Mouse (Mus musculus) intestine, embryonic 16.5 days (tissue): ENCODE measurements around the gene Tm2d1. TPM values are rescaled to one million over a fixed set of nuclear protein-coding genes. Genes with fewer than 3 reads are reported as not detected.
"Not testable (repeated sequence)": the region's sequence is repeated elsewhere in the genome, so short reads cannot be mapped to it uniquely, and the experiment has no call there.

Experiments
- ATAC-seq: fragments of 200-750 bp; cut with Nextera tagmentation; 2 replicates; pipeline ENCODE4 v1.8.0; 2017; ENCODE audit warnings: moderate TSS enrichment, moderate library complexity
- H3K27ac ChIP-seq: fragments of 300-500 bp; sonication (generic); 2 replicates; pipeline ENCODE4 v1.5.1; 2014; ENCODE audit warnings: mild to moderate bottlenecking, low read length
- H3K27me3 ChIP-seq: fragments of 300-500 bp; sonication (generic); replicated peaks from 2 replicates; pipeline ENCODE4 v1.6.1; 2014; ENCODE audit warnings: low read length, control low read depth, mixed read lengths; ENCODE audit not compliant: control insufficient read depth, insufficient read depth
- H3K36me3 ChIP-seq: fragments of 300-500 bp; sonication (generic); 2 replicates; pipeline ENCODE4 v1.6.1; 2014; ENCODE audit warnings: low read length, control low read depth; ENCODE audit not compliant: control insufficient read depth, insufficient read depth
- H3K4me1 ChIP-seq: fragments of 300-500 bp; sonication (generic); 2 replicates; pipeline ENCODE4 v1.6.1; 2014; ENCODE audit warnings: low read length, control low read depth, mixed read lengths; ENCODE audit not compliant: control insufficient read depth, insufficient read depth
- H3K4me2 ChIP-seq: fragments of 300-500 bp; sonication (generic); 2 replicates; pipeline ENCODE4 v1.6.1; 2014; ENCODE audit warnings: low read depth, low read length, control low read depth
- H3K4me3 ChIP-seq: fragments of 300-500 bp; sonication (generic); 2 replicates; pipeline ENCODE4 v1.5.1; 2014; ENCODE audit warnings: mild to moderate bottlenecking, low read length
- H3K9ac ChIP-seq: fragments of 300-500 bp; sonication (generic); 2 replicates; pipeline ENCODE4 v1.6.1; 2014; ENCODE audit warnings: low read depth, low read length
- H3K9me3 ChIP-seq: fragments of 300-500 bp; sonication (generic); 2 replicates; pipeline ENCODE4 v1.6.1; 2016; ENCODE audit warnings: low read length, control low read depth; ENCODE audit not compliant: control insufficient read depth
- WGBS: fragments of 180-500 bp; shearing (Covaris S2); extraction: QIAGEN DNeasy Blood & Tissue Kit; methylation state at CpG from one replicate; pipeline ENCODE4 v1.1.7; 2014; 5-methylcytosine and 5-hydroxymethylcytosine counted together
- polyA plus RNA-seq: library from polyadenylated mRNA; unstranded; fragments of >200 nt; fragmentation: Nextera tagmentation; extraction: Ambion mirVana; gene quantifications from 2 replicates; pipeline ENCODE4 v1.2.1, GENCODE M21; 2015

Tm2d1 gene
- polyA plus RNA-seq: 87.7 and 96.3 TPM in 2 replicates

DNA sequence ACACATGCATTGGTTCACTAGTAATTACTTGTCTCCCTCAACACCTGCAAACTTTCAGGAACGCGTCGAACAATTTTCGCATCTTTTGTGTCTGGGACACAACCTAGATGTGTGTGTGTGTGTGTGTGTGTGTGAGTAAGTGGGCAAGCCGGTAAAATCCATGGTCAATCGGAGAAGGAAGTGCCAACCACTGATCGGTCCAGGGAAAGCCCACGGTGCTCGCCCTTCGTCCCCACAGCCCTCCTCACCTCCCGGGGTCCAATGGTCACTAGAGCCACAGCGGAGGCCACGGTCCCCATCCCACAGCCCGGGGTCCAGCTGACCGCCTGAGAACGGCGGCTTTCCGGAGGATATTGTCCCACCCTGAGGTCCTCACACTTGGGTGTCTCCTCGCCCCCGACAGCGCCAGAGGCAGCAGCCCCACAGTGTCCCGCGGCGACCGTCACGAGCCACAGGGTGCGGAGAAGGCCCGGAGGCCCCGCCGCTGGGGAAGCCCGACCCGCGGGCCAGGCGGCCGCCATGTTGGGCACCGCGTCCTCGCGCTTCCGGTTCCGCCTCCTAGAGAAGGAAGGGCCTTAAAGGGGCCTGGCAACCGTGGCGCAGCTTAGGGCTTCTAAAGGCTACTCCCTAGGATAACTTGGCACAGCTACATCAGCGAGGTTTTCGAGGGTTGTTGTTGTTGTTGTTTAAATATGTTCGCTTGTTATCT, at the start of gene Tm2d1:
Gene Tm2d1 (minus strand): TSS at position 591 of the 709 bp plus-strand sequence.
- no peaks in the 10 kb centered on the region for H3K27me3 ChIP-seq
- no peaks in the 10 kb centered on the region for H3K36me3 ChIP-seq
- H3K9me3 ChIP-seq: no peaks in the 10 kb centered on the region
- H3K9ac ChIP-seq: peak within 1 kb of the TSS; percentile 98
- peaks cover 5% of the 10 kb centered on the region; the same call in 1 of the 2 replicates for H3K4me1 ChIP-seq
- peak within 1 kb of the TSS; percentile 59 for H3K27ac ChIP-seq
- H3K4me2 ChIP-seq: peak within 1 kb of the TSS; percentile 55
- peak within 1 kb of the TSS; percentile 90 for H3K4me3 ChIP-seq
- WGBS: under 1% methylated on average over 46 of the region's 46 CpGs
- peak; percentile 98 for ATAC-seq

DNA sequence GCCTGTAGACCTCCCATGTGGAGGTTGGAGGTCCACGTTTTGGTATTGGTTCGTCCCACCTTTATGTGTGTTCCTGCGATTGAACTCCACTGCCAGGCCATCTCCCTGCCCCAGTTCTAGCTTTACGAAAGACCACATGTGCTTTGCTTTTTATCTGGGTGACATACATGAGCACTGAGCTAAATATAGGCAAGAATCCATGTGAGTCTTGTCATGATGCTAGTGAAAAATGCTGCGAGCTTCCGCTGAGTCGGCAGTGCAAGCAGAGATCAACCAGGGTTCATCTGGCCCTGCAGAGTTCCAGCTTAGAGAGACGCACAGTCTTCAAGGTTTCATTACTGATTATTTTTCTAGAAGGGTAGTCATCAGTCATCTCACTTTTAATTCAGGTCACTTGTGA, 45.3 kb upstream of the Tm2d1 start:
- WGBS: 64% methylated on average over 8 of the region's 8 CpGs
- 0 out of 2 replicates have a peak, but pooled peaks cover 5% of the 10 kb centered on the region for H3K36me3 ChIP-seq
- H3K27me3 ChIP-seq: no peaks in the 10 kb centered on the region
- H3K9ac ChIP-seq: no peak overlapping the region
- no peaks in the 10 kb centered on the region for H3K9me3 ChIP-seq
- no peak overlapping the region for H3K4me3 ChIP-seq
- H3K27ac ChIP-seq: no peak overlapping the region
- ATAC-seq: no peak
- no peaks in the 10 kb centered on the region for H3K4me1 ChIP-seq
- H3K4me2 ChIP-seq: no peak overlapping the region

DNA sequence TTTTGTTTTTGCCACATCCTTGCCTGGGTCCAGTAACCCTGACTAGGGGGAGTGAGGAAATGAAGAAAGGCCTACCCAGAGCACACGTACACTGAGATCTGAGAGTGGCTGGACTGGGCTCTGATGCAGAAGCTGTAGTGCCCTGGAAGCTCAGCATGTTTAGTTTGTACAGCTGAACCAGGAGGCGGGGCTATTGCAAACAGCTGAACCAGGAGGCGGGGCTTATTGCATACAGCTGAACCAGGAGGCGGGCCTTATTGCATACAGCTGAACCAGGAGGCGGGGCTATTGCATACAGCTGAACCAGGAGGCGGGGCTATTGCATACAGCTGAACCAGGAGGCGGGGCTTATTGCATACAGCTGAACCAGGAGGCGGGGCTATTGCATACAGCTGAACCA, 32.0 kb upstream of the Tm2d1 start:
- H3K27me3 ChIP-seq, ATAC-seq, H3K4me1 ChIP-seq, H3K27ac ChIP-seq, H3K9me3 ChIP-seq, H3K4me3 ChIP-seq, H3K36me3 ChIP-seq, H3K9ac ChIP-seq, H3K4me2 ChIP-seq: not testable (repeated sequence)
- WGBS: 96% methylated on average over 8 of the region's 8 CpGs

DNA sequence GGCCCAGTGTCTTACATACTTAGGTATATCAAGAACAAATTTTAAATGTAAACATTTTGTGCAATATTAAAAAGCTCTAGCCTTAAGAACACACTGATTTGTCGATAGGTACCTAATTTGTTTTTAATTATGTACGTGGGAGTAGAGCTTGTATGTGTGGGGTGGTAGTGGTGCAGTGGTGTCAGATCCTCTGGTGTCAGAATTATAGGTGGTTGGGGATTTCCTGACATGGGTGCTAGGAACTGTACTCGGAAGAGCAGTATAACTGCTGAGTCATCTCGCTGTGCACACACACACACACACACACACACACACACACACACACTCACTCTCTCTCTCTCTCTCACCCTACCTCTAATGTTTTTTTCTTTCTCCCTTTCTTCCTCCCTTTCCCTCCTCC, 25.3 kb upstream of the Tm2d1 start:
- H3K27ac ChIP-seq: no peak overlapping the region
- no peak overlapping the region for H3K4me3 ChIP-seq
- WGBS: 85% methylated on average over 4 of the region's 4 CpGs
- no peak overlapping the region for H3K9ac ChIP-seq
- H3K9me3 ChIP-seq: no peaks in the 10 kb centered on the region
- ATAC-seq: no peak
- no peaks in the 10 kb centered on the region for H3K4me1 ChIP-seq
- H3K27me3 ChIP-seq: no peaks in the 10 kb centered on the region
- H3K36me3 ChIP-seq: no peaks in the 10 kb centered on the region
- no peak overlapping the region for H3K4me2 ChIP-seq

DNA sequence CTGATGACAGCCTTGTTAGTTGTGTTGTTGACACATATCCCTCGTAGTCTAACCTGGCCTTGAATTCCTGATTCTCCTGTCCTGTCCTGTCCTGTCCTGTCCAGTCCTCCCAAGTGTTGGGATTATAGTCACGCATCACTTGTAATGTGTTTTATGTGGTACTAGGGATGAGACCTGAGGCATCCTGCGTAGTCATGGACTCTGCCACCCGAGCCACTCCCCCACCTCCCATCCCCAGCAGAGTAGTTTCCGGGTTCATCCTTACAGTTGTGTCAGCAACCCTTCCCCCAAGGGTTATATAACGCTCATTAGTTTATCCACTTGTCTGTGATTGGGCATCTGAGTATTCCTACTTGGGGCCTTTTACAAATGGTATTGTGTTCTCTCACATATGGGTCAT, 21.3 kb upstream of the Tm2d1 start:
- Histone ChIP-seq H3K27ac (no peak overlapping the region), H3K4me2 (no peak overlapping the region), H3K9ac (no peak overlapping the region), H3K9me3 (no peaks in the 10 kb centered on the region), H3K4me1 (peaks cover 12% of the 10 kb centered on the region), H3K4me3 (no peak overlapping the region), H3K36me3 (no peaks in the 10 kb centered on the region), H3K27me3 (no peaks in the 10 kb centered on the region)
- WGBS: 89% methylated on average over 6 of the region's 6 CpGs
- ATAC-seq: no peak

DNA sequence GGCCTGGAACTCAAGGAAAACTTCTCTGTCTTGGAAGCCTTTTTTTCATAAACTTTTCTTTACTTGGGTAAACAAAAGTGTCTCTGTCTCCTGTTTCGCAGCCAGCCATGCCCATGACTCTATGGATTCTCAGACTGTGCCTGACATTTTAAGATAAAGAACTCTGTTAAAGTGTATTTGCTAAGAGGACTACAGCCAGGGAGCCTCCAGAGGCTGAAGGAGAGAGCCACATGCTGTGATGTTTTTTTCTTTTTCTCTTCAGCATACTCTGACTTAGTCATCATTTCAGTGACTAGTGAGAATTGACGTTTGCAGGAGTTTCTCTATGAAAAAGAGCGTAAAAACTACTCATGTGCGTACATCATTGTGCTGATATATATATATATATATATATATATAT, 20.4 kb upstream of the Tm2d1 start:
- ATAC-seq: no peak
- H3K9me3 ChIP-seq: no peaks in the 10 kb centered on the region
- no peak overlapping the region for H3K27ac ChIP-seq
- no peak overlapping the region for H3K9ac ChIP-seq
- 69% methylated on average over 4 of the region's 4 CpGs for WGBS
- H3K4me3 ChIP-seq: no peak overlapping the region
- H3K4me1 ChIP-seq: peaks cover 12% of the 10 kb centered on the region
- H3K36me3 ChIP-seq: no peaks in the 10 kb centered on the region
- H3K4me2 ChIP-seq: no peak overlapping the region
- H3K27me3 ChIP-seq: no peaks in the 10 kb centered on the region

DNA sequence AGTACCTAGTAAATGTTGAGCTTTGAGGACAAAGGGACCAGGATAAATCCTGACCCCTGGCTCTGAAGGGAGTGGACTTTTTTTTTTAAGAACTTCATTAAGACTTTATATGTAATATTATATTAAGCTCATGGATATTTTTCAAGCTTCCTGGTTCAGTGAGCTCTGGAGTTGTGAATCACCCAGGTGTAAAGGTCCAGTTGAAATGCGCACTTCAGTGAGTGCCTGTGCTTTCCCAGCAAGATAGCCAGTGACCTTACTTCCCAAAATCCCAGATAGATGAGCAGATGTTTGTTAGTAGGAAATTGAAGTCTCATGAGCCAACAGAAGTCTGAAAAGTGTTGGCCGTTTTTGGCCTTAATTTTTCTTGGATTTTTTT, 18.5 kb upstream of the Tm2d1 start:
- no peak overlapping the region for H3K4me3 ChIP-seq
- 64% methylated on average over 2 of the region's 2 CpGs for WGBS
- no peaks in the 10 kb centered on the region for H3K36me3 ChIP-seq
- H3K4me2 ChIP-seq: no peak overlapping the region
- no peaks in the 10 kb centered on the region for H3K9me3 ChIP-seq
- H3K27ac ChIP-seq: peak overlapping the region; percentile 36; the same call in 1 of the 2 replicates
- no peaks in the 10 kb centered on the region for H3K27me3 ChIP-seq
- ATAC-seq: peak; percentile 34; the same call in 1 of the 2 replicates
- no peak overlapping the region for H3K9ac ChIP-seq
- peaks cover 12% of the 10 kb centered on the region for H3K4me1 ChIP-seq

DNA sequence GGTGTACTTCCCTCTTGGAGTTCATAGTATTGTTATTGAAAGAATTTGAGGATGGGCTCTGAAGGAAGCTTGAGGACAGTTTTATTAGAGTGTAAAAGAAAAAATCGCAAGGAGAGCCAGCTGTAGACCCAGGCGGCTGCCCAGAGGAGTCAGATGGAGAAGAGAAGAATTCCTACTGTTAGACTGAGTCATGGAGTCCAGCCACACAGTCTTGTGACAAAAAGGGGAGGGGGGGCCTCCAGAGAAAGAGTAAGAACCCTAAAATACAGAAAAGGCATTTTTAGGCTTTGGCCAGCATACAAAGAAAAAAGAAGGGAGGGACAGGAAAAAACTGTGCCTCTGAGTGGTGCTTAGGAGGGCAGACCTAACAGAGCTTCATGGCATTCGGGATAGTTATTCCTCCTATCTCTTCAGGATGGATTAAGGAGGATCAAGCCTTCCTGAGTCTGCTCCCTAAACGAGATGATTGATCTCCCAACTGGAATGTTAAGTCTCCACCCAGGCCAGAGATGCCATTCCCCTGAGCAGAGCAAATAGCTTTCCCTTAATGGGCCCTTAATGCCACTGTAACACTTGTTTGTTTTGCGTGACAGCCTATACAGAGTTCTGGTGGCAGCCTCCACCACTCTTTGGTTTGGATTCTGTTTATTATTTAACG, 17.9 kb upstream of the Tm2d1 start:
- Histone ChIP-seq H3K27ac (peak overlapping the region; percentile 36; the same call in 1 of the 2 replicates), H3K27me3 (no peaks in the 10 kb centered on the region), H3K4me2 (no peak overlapping the region), H3K4me3 (no peak overlapping the region), H3K9ac (no peak overlapping the region), H3K36me3 (no peaks in the 10 kb centered on the region), H3K4me1 (peaks cover 12% of the 10 kb centered on the region), H3K9me3 (no peaks in the 10 kb centered on the region)
- ATAC-seq: peak; percentile 45; the same call in 1 of the 2 replicates
- WGBS: 27% methylated on average over 6 of the region's 6 CpGs

DNA sequence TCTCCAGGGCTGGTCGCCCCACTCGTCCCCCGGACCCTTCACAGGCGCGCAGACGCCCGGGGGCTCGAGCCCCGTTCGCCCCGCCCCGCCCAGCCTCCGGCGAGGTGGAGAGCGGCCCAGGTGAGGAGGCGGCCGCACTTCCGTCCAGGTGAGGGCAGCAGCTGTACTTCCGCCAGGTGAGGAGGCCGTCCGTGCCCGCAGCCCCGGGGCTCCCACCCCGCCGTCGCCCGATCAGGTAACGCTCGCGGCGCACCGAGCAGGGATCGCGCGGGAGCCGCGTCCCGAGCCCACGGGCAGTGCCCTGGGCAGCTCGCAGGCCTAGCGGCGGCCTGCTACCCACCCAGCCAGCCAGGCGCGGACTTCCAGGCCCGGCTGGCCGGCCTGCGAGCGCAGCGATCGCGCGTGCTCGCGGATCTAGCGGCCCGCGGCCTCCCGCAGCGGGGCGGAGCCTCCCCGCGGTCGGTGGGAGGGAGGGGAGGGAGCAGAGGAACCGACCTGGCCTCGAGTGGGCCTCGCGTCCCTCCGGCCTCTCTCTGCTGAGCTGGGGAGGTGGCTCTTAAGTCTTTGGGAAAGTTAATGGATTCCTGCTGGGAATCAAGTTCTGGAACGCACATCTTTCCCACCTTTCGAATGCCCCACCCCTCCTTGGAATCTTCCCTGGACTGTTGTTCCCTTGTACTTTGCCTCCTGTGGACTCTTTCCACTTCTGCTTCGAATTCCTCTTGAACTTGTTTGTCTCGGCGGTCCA, 12.8 kb upstream of the Tm2d1 start, which contains the start of gene Patj:
Gene Patj (plus strand): TSS at position 96 of the 748 bp plus-strand sequence.
- H3K4me1 ChIP-seq: peaks cover 3% of the 10 kb centered on the region
- no peaks in the 10 kb centered on the region for H3K9me3 ChIP-seq
- 1% methylated on average over 57 of the region's 73 CpGs for WGBS
- peak within 1 kb of the TSS; percentile 90 for H3K4me2 ChIP-seq
- peak within 1 kb of the TSS; percentile 89 for H3K27ac ChIP-seq
- no peaks in the 10 kb centered on the region for H3K27me3 ChIP-seq
- peak within 1 kb of the TSS; percentile 91 for H3K9ac ChIP-seq
- peak; percentile 94 for ATAC-seq
- H3K4me3 ChIP-seq: peak within 1 kb of the TSS; percentile 77
- no peaks in the 10 kb centered on the region for H3K36me3 ChIP-seq
